In the genomic region with DNA sequence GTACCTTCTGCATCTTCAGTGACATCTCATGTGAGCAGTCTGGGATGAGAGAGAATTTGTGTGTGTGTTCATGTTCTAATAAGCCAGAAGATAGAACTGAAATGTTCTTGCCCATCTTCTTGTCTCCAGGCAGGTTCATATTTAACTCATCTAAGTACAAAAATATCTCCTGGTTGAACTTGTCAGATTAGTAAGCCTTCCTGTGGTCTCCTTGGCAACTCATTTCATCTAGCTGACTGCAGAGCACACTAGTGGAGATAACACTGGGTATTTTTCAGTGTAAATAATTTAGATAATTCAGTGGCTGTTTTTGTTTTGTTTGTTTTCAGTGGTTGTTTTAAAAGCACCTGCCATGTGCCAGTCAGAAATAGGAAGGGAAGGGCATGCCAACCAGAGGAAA, we compare ENCODE assay signal across 28 mouse cellular contexts.
DNase-seq lines count a peak whose midpoint lies in the region; ATAC-seq and TF ChIP-seq lines count a peak whose summit lies in the region.
"Had no signal": no experiment of that assay in that cellular context is flagged by ENCODE, and none has a peak within 500 bp of the region (broad histone marks: within the 10 kb centered on the region; RNA-seq: fewer than 3 reads in every experiment).

No protein-coding gene starts in this region.

- H3K27me3 ChIP-seq in heart, embryonic 13.5 days (replicated peaks), result no peaks in the 10 kb centered on the region
- no peaks in the 10 kb centered on the region for H3K27me3 ChIP-seq in midbrain, postnatal 0 days (ENCODE audit: insufficient read depth, low read length)
- no peaks in the 10 kb centered on the region for H3K27me3 ChIP-seq in midbrain, embryonic 11.5 days (ENCODE audit: control insufficient read depth, insufficient read depth, low read length)
- no peaks in the 10 kb centered on the region for H3K27me3 ChIP-seq in liver, postnatal 0 days (ENCODE audit: insufficient read depth, low read length)
- H3K27me3 ChIP-seq in stomach, postnatal 0 days (ENCODE audit: control insufficient read depth, insufficient read depth, low read length), result no peaks in the 10 kb centered on the region
- H3K27me3 ChIP-seq: embryonic facial prominence, embryonic 13.5 days; forebrain, embryonic 13.5 days; hindbrain, embryonic 12.5 days; limb, embryonic 12.5 days; neural tube, embryonic 12.5 days had no signal

- H3K9me3 ChIP-seq in heart, embryonic 13.5 days, result no peaks in the 10 kb centered on the region
- no peaks in the 10 kb centered on the region for H3K9me3 ChIP-seq in midbrain, postnatal 0 days (ENCODE audit: low read length)
- H3K9me3 ChIP-seq in midbrain, embryonic 11.5 days (ENCODE audit: control insufficient read depth, low read length), result no peaks in the 10 kb centered on the region
- no peaks in the 10 kb centered on the region for H3K9me3 ChIP-seq in liver, postnatal 0 days (ENCODE audit: low read length)
- H3K9me3 ChIP-seq in stomach, postnatal 0 days (ENCODE audit: control insufficient read depth, low read length), result no peaks in the 10 kb centered on the region
- H3K9me3 ChIP-seq: embryonic facial prominence, embryonic 13.5 days; forebrain, embryonic 13.5 days; G1E; hindbrain, embryonic 12.5 days; limb, embryonic 12.5 days; neural tube, embryonic 12.5 days had no signal

- DNase-seq in heart, postnatal 25 days (ENCODE audit: low spot score), result no peak
- DNase-seq in midbrain, postnatal 0 days (ENCODE audit: low spot score), result peak; percentile 5
- DNase-seq in midbrain, embryonic 11.5 days (ENCODE audit: low spot score, missing footprints), result no peak
- DNase-seq in liver, postnatal 0 days, result no peak
- no peak for DNase-seq in stomach, postnatal 0 days (ENCODE audit: low spot score)
- DNase-seq in B cell, adult 2 months, result no peak
- DNase-seq: adrenal gland, adult 8-10 months; cerebellum, adult 2 months; cerebellum, postnatal 36 days; embryo, embryonic 11 days; gastrocnemius, adult 2 months; heart, postnatal 14 days; kidney, adult 18-20 months; lung, adult 2 months; lung, postnatal 14 days; midbrain, embryonic 14.5 days; right cerebral cortex, postnatal 25 days; spleen, adult 18-20 months; thymus, postnatal 36 days had no signal

- H3K4me3 ChIP-seq in heart, embryonic 13.5 days, result no peak overlapping the region
- no peak overlapping the region for H3K4me3 ChIP-seq in midbrain, postnatal 0 days (ENCODE audit: low read depth, low read length)
- no peak overlapping the region for H3K4me3 ChIP-seq in midbrain, embryonic 11.5 days (ENCODE audit: low read depth, low read length)
- no peak overlapping the region for H3K4me3 ChIP-seq in liver, postnatal 0 days (ENCODE audit: low read depth, low read length)
- no peak overlapping the region for H3K4me3 ChIP-seq in stomach, postnatal 0 days (ENCODE audit: low read depth, low read length)
- H3K4me3 ChIP-seq: embryonic facial prominence, embryonic 13.5 days; erythroblast, embryonic 14.5 days; forebrain, embryonic 13.5 days; gastrocnemius, adult 2 months; hindbrain, embryonic 12.5 days; limb, embryonic 12.5 days; neural tube, embryonic 12.5 days had no signal

- peak overlapping the region; percentile 13; the same call in 1 of the 2 replicates for H3K27ac ChIP-seq in heart, embryonic 13.5 days (replicated peaks)
- no peak overlapping the region for H3K27ac ChIP-seq in midbrain, postnatal 0 days (ENCODE audit: low read depth, low read length)
- no peak overlapping the region for H3K27ac ChIP-seq in midbrain, embryonic 11.5 days (ENCODE audit: low read depth, low read length)
- no peak overlapping the region for H3K27ac ChIP-seq in liver, postnatal 0 days (ENCODE audit: low read depth)
- H3K27ac ChIP-seq in stomach, postnatal 0 days (replicated peaks), result no peak overlapping the region
- H3K27ac ChIP-seq: embryonic facial prominence, embryonic 13.5 days; forebrain, embryonic 13.5 days; gastrocnemius, adult 2 months; hindbrain, embryonic 12.5 days; kidney, postnatal 0 days; limb, embryonic 12.5 days; neural tube, embryonic 12.5 days had no signal

- H3K36me3 ChIP-seq in heart, embryonic 13.5 days, result peaks cover 7% of the 10 kb centered on the region
- peaks cover 7% of the 10 kb centered on the region; the same call in 1 of the 2 replicates for H3K36me3 ChIP-seq in midbrain, postnatal 0 days (ENCODE audit: insufficient read depth, low read length)
- H3K36me3 ChIP-seq in midbrain, embryonic 11.5 days (ENCODE audit: control insufficient read depth, insufficient read depth, low read length), result no peaks in the 10 kb centered on the region
- 0 out of 2 replicates have a peak, but pooled peaks cover 2% of the 10 kb centered on the region for H3K36me3 ChIP-seq in liver, postnatal 0 days (replicated peaks; ENCODE audit: insufficient read depth, low read length)
- H3K36me3 ChIP-seq in stomach, postnatal 0 days (ENCODE audit: control insufficient read depth, insufficient read depth, low read length), result no peaks in the 10 kb centered on the region
- H3K36me3 ChIP-seq: limb, embryonic 12.5 days; neural tube, embryonic 12.5 days had no signal

- no peak for TF ChIP-seq CTCF in midbrain, postnatal 0 days (IDR thresholded peaks at IDR 0.05)
- TF ChIP-seq CTCF in liver, postnatal 0 days (IDR thresholded peaks at IDR 0.05; ENCODE audit: low read depth), result no peak
- TF ChIP-seq CTCF in stomach, postnatal 0 days (IDR thresholded peaks at IDR 0.05; ENCODE audit: low read depth), result no peak

- intact Hi-C loops in heart, postnatal 25 days (cut with DNase I), result no loop called here

- no peak overlapping the region for H3K4me2 ChIP-seq in heart, embryonic 13.5 days
- H3K4me2 ChIP-seq in midbrain, postnatal 0 days (ENCODE audit: low read depth, low read length, poor library complexity, severe bottlenecking), result no peak overlapping the region
- H3K4me2 ChIP-seq in midbrain, embryonic 11.5 days, result no peak overlapping the region
- no peak overlapping the region for H3K4me2 ChIP-seq in liver, postnatal 0 days (ENCODE audit: low read depth, low read length)
- H3K4me2 ChIP-seq in stomach, postnatal 0 days (replicated peaks; ENCODE audit: low read depth), result no peak overlapping the region
- H3K4me2 ChIP-seq: embryonic facial prominence, embryonic 13.5 days; forebrain, embryonic 13.5 days; hindbrain, embryonic 12.5 days; limb, embryonic 12.5 days; neural tube, embryonic 12.5 days had no signal

- peaks cover 21% of the 10 kb centered on the region for H3K4me1 ChIP-seq in heart, embryonic 13.5 days
- H3K4me1 ChIP-seq in midbrain, postnatal 0 days (ENCODE audit: insufficient read depth, low read length), result no peaks in the 10 kb centered on the region; the same call in 1 of the 2 replicates
- H3K4me1 ChIP-seq in midbrain, embryonic 11.5 days (ENCODE audit: control insufficient read depth, insufficient read depth, low read length), result no peaks in the 10 kb centered on the region
- no peaks in the 10 kb centered on the region for H3K4me1 ChIP-seq in liver, postnatal 0 days (ENCODE audit: insufficient read depth)
- no peaks in the 10 kb centered on the region for H3K4me1 ChIP-seq in stomach, postnatal 0 days (replicated peaks; ENCODE audit: control insufficient read depth, insufficient read depth)
- H3K4me1 ChIP-seq: embryonic facial prominence, embryonic 13.5 days; forebrain, embryonic 13.5 days; hindbrain, embryonic 12.5 days; limb, embryonic 12.5 days; neural tube, embryonic 12.5 days had no signal

- ATAC-seq in heart, embryonic 13.5 days (ENCODE audit: extremely low read depth, insufficient number of reproducible peaks, low FRiP score, low TSS enrichment), result no peak
- no peak for ATAC-seq in midbrain, postnatal 0 days (ENCODE audit: low FRiP score)
- no peak for ATAC-seq in midbrain, embryonic 11.5 days (ENCODE audit: low FRiP score)
- ATAC-seq in liver, postnatal 0 days, result no peak
- ATAC-seq in stomach, postnatal 0 days (ENCODE audit: low FRiP score, low TSS enrichment), result no peak
- ATAC-seq: forebrain, embryonic 13.5 days had no signal

- no peak overlapping the region for H3K9ac ChIP-seq in heart, embryonic 13.5 days
- no peak overlapping the region for H3K9ac ChIP-seq in midbrain, postnatal 0 days (replicated peaks; ENCODE audit: low read length, poor library complexity, severe bottlenecking)
- no peak overlapping the region for H3K9ac ChIP-seq in midbrain, embryonic 11.5 days (ENCODE audit: low read length)
- no peak overlapping the region for H3K9ac ChIP-seq in liver, postnatal 0 days (replicated peaks)
- H3K9ac ChIP-seq in stomach, postnatal 0 days (ENCODE audit: low read length), result no peak overlapping the region
- H3K9ac ChIP-seq: embryonic facial prominence, embryonic 13.5 days; forebrain, embryonic 13.5 days; hindbrain, embryonic 12.5 days; limb, embryonic 12.5 days; neural tube, embryonic 12.5 days had no signal

- TF ChIP-seq EP300 in liver, postnatal 0 days (IDR thresholded peaks at IDR 0.05; ENCODE audit: low read depth), result peak; percentile 43; the same call in 1 of the 2 replicates
- no peak for TF ChIP-seq EP300 in stomach, postnatal 0 days (optimal IDR thresholded peaks at IDR 0.05)
